Mouse (Mus musculus): ENCODE measurements at regions not wholly inside any gene's neighbourhood (a gene's known extent, or its start where the extent isn't known, plus 50 kb on each side); places are given as distances from the start of the nearest gene placed in this dataset.

- TF ChIP-seq CTCF (IDR thresholded peaks at IDR 0.05), result no peak
- no peak for TF ChIP-seq EP300 (IDR thresholded peaks at IDR 0.05)
Observed at GRCm38 (mm10) chr16:92966069-92966866, 140.3 kb upstream of the Runx1 start.

All from lung, postnatal 0 days (tissue).